Mouse (Mus musculus) midbrain, embryonic 16.5 days (tissue): Measurements from ENCODE around the gene Mst1. TPM values are rescaled to one million over a fixed set of nuclear protein-coding genes. Genes with fewer than 3 reads are reported as not detected.

Experiments
- ATAC-seq: fragments of 200-750 bp; cut with Nextera tagmentation; 2 replicates; pipeline ENCODE4 v1.8.0; 2017; ENCODE audit warnings: moderate TSS enrichment
- H3K27ac ChIP-seq: fragments of 300-500 bp; sonication (generic); 2 replicates; pipeline ENCODE4 v1.5.1; 2014; ENCODE audit warnings: mild to moderate bottlenecking, low read length, mixed read lengths
- H3K27me3 ChIP-seq: fragments of 300-500 bp; sonication (generic); 2 replicates; pipeline ENCODE4 v1.6.1; 2014; ENCODE audit warnings: low read depth, low read length, mixed read lengths; ENCODE audit not compliant: control insufficient read depth, insufficient read depth
- H3K36me3 ChIP-seq: fragments of 300-500 bp; sonication (generic); 2 replicates; pipeline ENCODE4 v1.6.1; 2014; ENCODE audit warnings: mild to moderate bottlenecking, low read length, moderate library complexity, mixed read lengths; ENCODE audit not compliant: control insufficient read depth, insufficient read depth
- H3K4me1 ChIP-seq: fragments of 300-500 bp; sonication (generic); 2 replicates; pipeline ENCODE4 v1.6.1; 2014; ENCODE audit warnings: mild to moderate bottlenecking, low read length, mixed read lengths; ENCODE audit not compliant: control insufficient read depth, insufficient read depth
- H3K4me2 ChIP-seq: fragments of 300-500 bp; sonication (generic); 2 replicates; pipeline ENCODE4 v1.6.1; 2014; ENCODE audit warnings: mild to moderate bottlenecking, low read length, mixed read lengths
- H3K4me3 ChIP-seq: fragments of 300-500 bp; sonication (generic); 2 replicates; pipeline ENCODE4 v1.5.1; 2014; ENCODE audit warnings: low read depth, mild to moderate bottlenecking, low read length, moderate library complexity, mixed read lengths
- H3K9ac ChIP-seq: fragments of 300-500 bp; sonication (generic); 2 replicates; pipeline ENCODE4 v1.6.1; 2014; ENCODE audit warnings: low read depth, low read length, mixed read lengths
- H3K9me3 ChIP-seq: fragments of 300-500 bp; sonication (generic); replicated peaks from 2 replicates; pipeline ENCODE4 v1.6.1; 2014; ENCODE audit warnings: mild to moderate bottlenecking, low read length, mixed read lengths; ENCODE audit not compliant: control insufficient read depth, poor library complexity, severe bottlenecking
- WGBS: fragments of 180-500 bp; shearing (Covaris S2); extraction: QIAGEN DNeasy Blood & Tissue Kit; methylation state at CpG from one replicate; pipeline ENCODE4 v1.1.7; 2014; 5-methylcytosine and 5-hydroxymethylcytosine counted together
- polyA plus RNA-seq: library from polyadenylated mRNA; unstranded; fragments of >200 nt; fragmentation: Nextera tagmentation; extraction: Ambion mirVana; gene quantifications from 2 replicates; pipeline ENCODE4 v1.2.1, GENCODE M21; 2015

The Mst1 gene
- polyA plus RNA-seq, 1 experiment from 2014 or later = not detected

GRCm38 (mm10) chr9:108055661-108056237 is 24.5 kb upstream of the Mst1 start:
- Histone ChIP-seq H3K4me1 (peaks cover 2% of the 10 kb centered on the region; the same call in 1 of the 2 replicates), H3K4me2 (no peak overlapping the region), H3K27ac (no peak overlapping the region), H3K9me3 (no peaks in the 10 kb centered on the region), H3K36me3 (peaks cover 35% of the 10 kb centered on the region), H3K27me3 (no peaks in the 10 kb centered on the region), H3K9ac (no peak overlapping the region), H3K4me3 (no peak overlapping the region)
- WGBS = 93% methylated on average over 6 of the region's 6 CpGs
- no peak for ATAC-seq

- no peak for ATAC-seq
- Histone ChIP-seq H3K4me1 (peaks cover 2% of the 10 kb centered on the region; the same call in 1 of the 2 replicates), H3K27me3 (no peaks in the 10 kb centered on the region), H3K27ac (no peak overlapping the region), H3K9me3 (no peaks in the 10 kb centered on the region), H3K9ac (no peak overlapping the region), H3K36me3 (peaks cover 35% of the 10 kb centered on the region), H3K4me2 (no peak overlapping the region), H3K4me3 (no peak overlapping the region)
- WGBS = 77% methylated on average over 28 of the region's 28 CpGs
Observed at GRCm38 (mm10) chr9:108056361-108057261, 23.6 kb upstream of the Mst1 start.

DNA sequence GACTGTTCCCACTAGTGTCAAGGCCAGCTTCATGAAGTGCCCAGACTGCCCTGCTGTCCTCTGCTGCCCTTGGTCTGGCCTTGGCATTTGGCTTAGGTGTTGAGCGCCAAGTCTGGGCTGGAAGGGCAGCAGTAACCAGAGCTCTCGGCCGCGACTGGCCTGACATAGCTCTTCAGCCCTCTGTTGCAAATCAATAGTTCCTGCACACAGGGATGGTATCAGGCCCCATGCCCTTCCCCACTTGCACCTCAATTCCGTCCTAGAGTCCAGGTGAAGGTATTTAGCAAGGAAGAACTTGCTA is 23.0 kb upstream of the Mst1 start:
- 93% methylated on average over 5 of the region's 5 CpGs for WGBS
- H3K36me3 ChIP-seq = peaks cover 35% of the 10 kb centered on the region
- no peak overlapping the region for H3K9ac ChIP-seq
- peaks cover 2% of the 10 kb centered on the region; the same call in 1 of the 2 replicates for H3K4me1 ChIP-seq
- no peak overlapping the region for H3K4me3 ChIP-seq
- H3K4me2 ChIP-seq = no peak overlapping the region
- H3K27ac ChIP-seq = no peak overlapping the region
- no peaks in the 10 kb centered on the region for H3K9me3 ChIP-seq
- H3K27me3 ChIP-seq = no peaks in the 10 kb centered on the region
- no peak for ATAC-seq

DNA sequence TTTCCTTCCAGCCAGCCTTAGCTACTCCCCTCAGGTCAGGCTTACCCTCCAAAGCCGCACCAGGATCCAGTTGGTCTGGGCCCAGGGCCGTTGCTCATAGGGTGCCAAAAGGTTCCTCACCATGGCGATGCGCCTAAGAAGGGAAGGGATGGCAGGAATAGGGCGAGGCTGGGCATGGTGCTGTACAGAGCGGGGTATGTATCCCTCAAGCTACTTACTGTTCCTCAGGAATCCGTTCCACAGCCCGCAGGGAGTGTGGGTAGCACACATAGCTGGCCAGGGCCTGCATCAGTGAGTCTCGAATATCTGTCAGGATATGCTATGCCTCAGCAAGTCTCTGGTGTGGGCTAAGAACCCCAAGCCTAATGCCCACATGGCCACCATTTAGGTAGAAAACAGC is 21.9 kb upstream of the Mst1 start:
- no peaks in the 10 kb centered on the region for H3K9me3 ChIP-seq
- ATAC-seq = no peak
- H3K4me3 ChIP-seq = no peak overlapping the region
- 96% methylated on average over 9 of the region's 9 CpGs for WGBS
- peaks cover 38% of the 10 kb centered on the region for H3K36me3 ChIP-seq
- no peaks in the 10 kb centered on the region for H3K4me1 ChIP-seq
- H3K27ac ChIP-seq = no peak overlapping the region
- no peaks in the 10 kb centered on the region for H3K27me3 ChIP-seq
- H3K9ac ChIP-seq = peak overlapping the region; percentile 10; the same call in 1 of the 2 replicates
- no peak overlapping the region for H3K4me2 ChIP-seq

DNA sequence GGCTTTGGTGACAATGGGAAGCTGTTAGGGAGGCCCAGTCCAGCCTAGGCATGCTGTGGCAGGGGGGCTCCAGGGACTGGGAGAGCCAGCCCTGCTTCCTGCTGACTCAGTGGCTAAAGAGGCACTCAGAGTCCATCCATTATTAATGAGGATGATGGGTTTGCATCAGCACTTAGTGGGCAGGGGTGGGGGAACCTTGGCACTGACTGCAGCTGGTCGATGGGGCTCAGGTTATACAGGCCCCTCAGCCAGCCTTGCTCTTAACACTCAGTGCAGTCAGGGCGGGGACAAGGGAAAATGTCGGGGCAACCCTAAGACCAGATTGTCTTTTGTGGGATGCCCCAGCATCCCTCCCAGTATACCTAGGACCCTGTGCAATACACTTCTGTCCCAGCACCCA is 18.1 kb upstream of the Mst1 start:
- peaks cover 28% of the 10 kb centered on the region for H3K36me3 ChIP-seq
- ATAC-seq = no peak

GRCm38 (mm10) chr9:108063361-108063760 is 16.9 kb upstream of the Mst1 start:
- Histone ChIP-seq H3K4me3 (no peak overlapping the region), H3K27ac (no peak overlapping the region), H3K4me2 (no peak overlapping the region), H3K9ac (no peak overlapping the region), H3K36me3 (peaks cover 25% of the 10 kb centered on the region), H3K9me3 (no peaks in the 10 kb centered on the region), H3K27me3 (no peaks in the 10 kb centered on the region), H3K4me1 (no peaks in the 10 kb centered on the region)
- ATAC-seq = no peak
- 92% methylated on average over 12 of the region's 12 CpGs for WGBS

More for the DNA sequence above, 18.1 kb upstream of the Mst1 start:
- Histone ChIP-seq H3K4me3 (no peak overlapping the region), H3K4me1 (no peaks in the 10 kb centered on the region), H3K27me3 (no peaks in the 10 kb centered on the region), H3K9me3 (no peaks in the 10 kb centered on the region), H3K27ac (no peak overlapping the region), H3K9ac (no peak overlapping the region), H3K4me2 (no peak overlapping the region)
- WGBS = 77% methylated on average over 3 of the region's 3 CpGs

- 38% methylated on average over 5 of the region's 5 CpGs for WGBS
- peaks cover 22% of the 10 kb centered on the region for H3K36me3 ChIP-seq
Observed at GRCm38 (mm10) chr9:108065491-108066011, 14.7 kb upstream of the Mst1 start.

GRCm38 (mm10) chr9:108067199-108067598 is 13.0 kb upstream of the Mst1 start:
- peaks cover 28% of the 10 kb centered on the region for H3K36me3 ChIP-seq
- no peaks in the 10 kb centered on the region for H3K27me3 ChIP-seq
- no peaks in the 10 kb centered on the region for H3K4me1 ChIP-seq
- no peak overlapping the region for H3K4me2 ChIP-seq
- no peak for ATAC-seq
- H3K9me3 ChIP-seq = no peaks in the 10 kb centered on the region
- H3K9ac ChIP-seq = no peak overlapping the region
- no peak overlapping the region for H3K27ac ChIP-seq
- H3K4me3 ChIP-seq = no peak overlapping the region
- WGBS = 81% methylated on average over 7 of the region's 7 CpGs

More at GRCm38 (mm10) chr9:108065491-108066011, 14.7 kb upstream of the Mst1 start:
- Histone ChIP-seq H3K27ac (no peak overlapping the region), H3K9ac (no peak overlapping the region), H3K9me3 (no peaks in the 10 kb centered on the region), H3K27me3 (no peaks in the 10 kb centered on the region), H3K4me2 (no peak overlapping the region), H3K4me3 (no peak overlapping the region), H3K4me1 (no peaks in the 10 kb centered on the region)
- no peak for ATAC-seq

DNA sequence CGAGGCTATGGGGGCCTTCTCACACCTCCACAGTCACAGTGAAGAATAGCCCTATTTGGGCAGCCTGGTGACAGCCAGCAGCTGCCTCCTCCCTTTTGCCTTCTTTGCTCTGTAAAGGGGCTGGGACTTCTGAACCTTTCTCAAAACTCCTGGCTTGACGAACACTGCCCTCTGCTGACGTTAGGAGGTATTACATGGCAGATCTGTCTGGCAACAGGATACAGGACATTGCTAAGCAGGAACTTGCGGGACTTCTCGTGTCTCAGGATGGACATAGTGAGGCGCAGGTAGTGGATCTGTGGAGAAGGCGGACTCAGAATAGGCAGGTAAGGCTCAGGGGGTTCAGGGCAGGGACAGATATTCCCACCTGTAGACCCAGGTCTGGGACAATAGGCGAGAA is 12.3 kb upstream of the Mst1 start:
- H3K4me1 ChIP-seq = no peaks in the 10 kb centered on the region
- no peaks in the 10 kb centered on the region for H3K9me3 ChIP-seq
- 0 out of 2 replicates have a peak, but pooled peaks have one; percentile 4 for ATAC-seq
- H3K4me3 ChIP-seq = no peak overlapping the region
- H3K9ac ChIP-seq = no peak overlapping the region
- H3K27ac ChIP-seq = no peak overlapping the region
- 24% methylated on average over 8 of the region's 8 CpGs for WGBS
- peaks cover 27% of the 10 kb centered on the region for H3K36me3 ChIP-seq
- no peak overlapping the region for H3K4me2 ChIP-seq
- no peaks in the 10 kb centered on the region for H3K27me3 ChIP-seq
